Mouse (Mus musculus) ES-Bruce4 (cell line): ENCODE results near the gene Setd5.

Experiments
- CTCF ChIP-seq: IDR thresholded peaks from one replicate; pipeline ENCODE4 v1.8.1; 2011; ENCODE audit warnings: low read depth, low read length
- EP300 ChIP-seq: IDR thresholded peaks from 2 replicates; pipeline ENCODE4 v1.6.1; 2011; ENCODE audit warnings: low read depth, low read length; ENCODE audit not compliant: insufficient read depth
- POLR2A ChIP-seq: IDR thresholded peaks from one replicate; pipeline ENCODE4 v1.8.1; 2011; ENCODE audit warnings: low read length; ENCODE audit not compliant: insufficient read depth

- no peak for TF ChIP-seq POLR2A
- TF ChIP-seq EP300: no peak
- TF ChIP-seq CTCF: no peak
Measured at GRCm38 (mm10) chr6:113194517-113194840, 117.3 kb downstream of the Setd5 start.
